Mouse (Mus musculus) heart, adult 9 months (tissue): ENCODE data around the gene Stip1.

Experiments
- DNase-seq, 2 experiments: peaks; one replicate each; pipeline ENCODE4 v3.0.0; 2022; ENCODE audit warnings: low spot score in 2 of 2

Gene Stip1

GRCm38 (mm10) chr19:6985300-6985699, 54.5 kb downstream of the Stip1 start:
- no peak for DNase-seq

- no peak for DNase-seq
Measured at GRCm38 (mm10) chr19:6983621-6984020, 56.1 kb downstream of the Stip1 start.

GRCm38 (mm10) chr19:6981465-6981864, 58.3 kb downstream of the Stip1 start:
- DNase-seq = no peak

GRCm38 (mm10) chr19:6980381-6981093, 59.2 kb downstream of the Stip1 start, which contains the start of gene Fkbp2:
Fkbp2 (minus strand) TSS chr19:6980501.
- peak; percentile 99 for DNase-seq

GRCm38 (mm10) chr19:6979486-6980380, 60.0 kb downstream of the Stip1 start:
- DNase-seq = peak; percentile 99

GRCm38 (mm10) chr19:6979001-6979479, 60.7 kb downstream of the Stip1 start:
- DNase-seq = peak in 1 of 2 experiments; percentile 55

- no peak for DNase-seq
Measured at GRCm38 (mm10) chr19:6978639-6978974, 61.2 kb downstream of the Stip1 start.

GRCm38 (mm10) chr19:6977759-6978638, 61.8 kb downstream of the Stip1 start:
- no peak for DNase-seq

GRCm38 (mm10) chr19:6975537-6976521, 63.9 kb downstream of the Stip1 start, which contains the start of gene Plcb3:
Plcb3 (minus strand) TSS chr19:6976470.
- DNase-seq = peak in 1 of 2 experiments; percentile 63

- peak; percentile 81 for DNase-seq
Measured at GRCm38 (mm10) chr19:6974211-6975205, 65.3 kb downstream of the Stip1 start, which contains the start of gene Ppp1r14b. Ppp1r14b (plus strand) TSS chr19:6974968.

GRCm38 (mm10) chr19:6973581-6974190, 66.1 kb downstream of the Stip1 start:
- DNase-seq = no peak

GRCm38 (mm10) chr19:6972247-6972917, 67.4 kb downstream of the Stip1 start:
- no peak for DNase-seq

GRCm38 (mm10) chr19:6971644-6972043, 68.1 kb downstream of the Stip1 start:
- no peak for DNase-seq
